Mouse (Mus musculus) layer of hippocampus, postnatal 14 days (tissue): ENCODE results near the gene Lypd9. TPM values are rescaled to one million over a fixed set of nuclear protein-coding genes. Genes with fewer than 3 reads are reported as not detected.
"Not testable (repeated sequence)": the region's sequence is repeated elsewhere in the genome, so short reads cannot be mapped to it uniquely, and the experiment has no call there.

Experiments
- DNase-seq, 2 experiments: peaks; one replicate each; pipeline ENCODE4 v3.0.0; 2021 to 2022; ENCODE audit warnings: low spot score in 2 of 2, mixed read lengths in 1 of 2
- long read RNA-seq, 2 experiments: library from polyadenylated mRNA; stranded (forward); transcript quantifications; one replicate each; pipeline ENCODE4 v2.0.0; 2021
- total RNA-seq, 2 experiments: library from RNA; stranded (reverse); gene quantifications; 2 replicates each; pipeline ENCODE4 v1.2.3; 2021

The Lypd9 gene
- not detected for total RNA-seq
- long read RNA-seq, experiment 1, result 0 reads
- long read RNA-seq, experiment 2, result 0 reads

DNA sequence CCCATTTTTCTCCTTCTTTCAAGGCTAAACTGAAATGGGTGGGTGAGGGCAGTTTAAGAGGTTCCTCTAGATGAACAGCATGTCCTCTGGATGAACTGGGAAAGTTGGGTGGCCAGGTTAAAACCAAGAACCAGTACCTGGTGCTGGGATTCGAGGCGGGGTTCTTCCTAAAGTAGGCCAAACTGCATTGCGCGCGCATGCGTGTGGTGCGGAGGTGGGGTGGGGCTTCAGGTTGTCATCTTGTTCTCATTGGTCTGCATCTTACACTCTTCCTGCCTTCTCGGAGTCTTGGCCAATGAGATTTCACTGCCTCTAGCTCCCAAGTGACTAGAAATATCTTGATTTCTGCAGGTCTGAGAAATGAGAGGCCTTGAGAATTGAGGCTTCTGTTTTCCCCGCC, at the start of gene Lypd9:
TSS of gene Lypd9 (minus strand) at position 165 of the 400 bp plus-strand sequence.
- DNase-seq, result no peak

DNA sequence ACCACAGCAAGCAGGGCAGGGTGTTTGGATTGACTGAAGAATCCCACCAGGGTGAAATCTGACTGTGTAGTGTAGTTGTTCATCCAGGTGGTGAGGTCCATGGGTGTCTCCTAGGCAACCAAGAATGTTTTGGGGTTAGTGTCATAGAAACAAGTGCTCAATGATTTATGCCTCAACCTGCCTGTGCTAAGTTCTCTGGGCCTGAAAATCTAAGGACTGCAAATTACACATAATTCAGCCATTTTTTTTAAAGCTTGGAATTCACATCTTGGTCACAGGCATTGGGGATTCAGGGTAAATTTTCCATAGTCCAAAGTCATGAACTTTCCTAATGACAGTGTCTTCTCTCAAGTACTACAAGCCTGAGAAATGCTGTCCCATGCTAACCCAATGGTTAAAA, 49.7 kb upstream of the Lypd9 start, which contains the start of gene Olfr331:
TSS of gene Olfr331 (minus strand) at position 101 of the 400 bp plus-strand sequence.
- not testable (repeated sequence) for DNase-seq

DNA sequence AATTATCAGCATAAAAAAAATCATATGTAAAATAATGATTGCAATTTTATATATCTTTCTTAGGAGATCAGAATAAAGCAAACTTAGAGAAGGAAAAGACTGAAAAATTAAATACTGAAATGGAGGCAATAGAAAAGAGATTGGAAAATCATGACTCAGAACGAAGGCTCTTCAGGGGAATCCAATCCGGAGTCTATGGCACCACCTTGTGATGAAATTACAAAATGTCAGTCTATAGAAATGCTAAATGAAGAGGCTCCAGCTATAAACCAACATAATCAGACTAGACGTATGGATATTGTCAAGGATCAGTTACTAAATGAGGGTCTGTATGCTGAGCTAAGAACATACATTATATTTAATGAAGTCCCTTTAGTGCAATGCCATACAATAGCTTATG, 46.6 kb upstream of the Lypd9 start:
- peak in 1 of 2 experiments; percentile 35 for DNase-seq

DNA sequence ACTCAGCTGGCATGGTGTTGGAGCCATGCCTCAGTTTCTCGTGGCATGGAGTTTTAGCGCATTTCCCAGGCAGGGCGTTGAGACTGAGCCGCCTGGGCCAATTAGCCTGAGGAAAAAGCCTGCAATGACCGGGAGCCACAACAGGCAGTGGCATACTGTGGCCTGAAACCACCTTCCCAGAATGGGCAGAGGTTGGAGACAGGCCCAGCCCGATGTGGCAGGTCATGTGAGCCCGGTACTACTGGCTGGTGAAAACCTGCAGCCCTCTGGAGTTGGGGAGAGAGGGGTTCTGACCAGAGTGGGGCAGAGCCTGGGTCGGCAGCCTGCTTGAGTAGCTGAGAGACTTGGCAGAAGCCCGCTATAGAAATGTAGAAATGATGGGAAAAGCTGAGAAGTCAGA, 46.0 kb upstream of the Lypd9 start:
- DNase-seq, result no peak

DNA sequence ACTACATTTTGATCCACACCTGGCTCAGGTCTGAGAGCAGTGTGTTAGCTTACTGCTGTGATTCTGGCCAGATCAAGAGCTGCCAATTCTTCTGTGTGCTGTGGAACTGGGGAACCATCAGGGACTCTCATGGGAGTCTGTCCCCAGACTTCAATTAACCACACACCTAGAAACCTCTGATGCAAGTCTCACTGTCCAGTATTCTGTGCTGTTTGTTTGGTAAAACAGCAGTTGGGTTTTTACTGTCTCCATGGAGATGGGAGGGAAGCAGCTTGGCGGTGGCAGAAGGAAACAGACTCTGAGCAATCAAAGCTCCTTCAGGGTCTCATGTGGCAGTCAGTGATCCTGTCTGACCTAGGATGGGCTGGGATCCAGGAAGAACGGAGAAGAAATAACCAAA, 39.7 kb upstream of the Lypd9 start, which contains the start of gene Olfr332:
TSS of gene Olfr332 (minus strand) at position 101 of the 400 bp plus-strand sequence.
- no peak for DNase-seq

DNA sequence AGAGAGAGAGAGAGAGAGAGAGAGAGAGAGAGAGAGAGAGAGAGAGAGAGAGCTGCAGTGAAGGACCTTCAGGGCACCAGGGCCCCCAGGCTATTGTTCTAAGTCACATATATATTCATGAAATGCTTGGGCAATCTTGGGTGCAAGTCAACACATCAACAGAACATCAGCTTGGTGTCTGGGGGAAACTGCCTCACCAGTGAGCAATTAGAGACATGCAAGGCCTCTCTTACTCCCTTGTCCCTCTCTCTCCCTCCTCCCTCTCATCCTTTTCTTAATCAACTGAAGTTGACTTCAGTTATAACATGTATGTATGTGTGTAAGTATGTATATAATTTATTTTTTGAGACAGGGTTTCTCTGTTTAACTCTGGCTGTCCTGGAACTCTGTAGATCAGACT, 9.4 kb upstream of the Lypd9 start, which contains the start of gene Olfr30:
TSS of gene Olfr30 (minus strand) at position 101 of the 400 bp plus-strand sequence.
- DNase-seq, result no peak

DNA sequence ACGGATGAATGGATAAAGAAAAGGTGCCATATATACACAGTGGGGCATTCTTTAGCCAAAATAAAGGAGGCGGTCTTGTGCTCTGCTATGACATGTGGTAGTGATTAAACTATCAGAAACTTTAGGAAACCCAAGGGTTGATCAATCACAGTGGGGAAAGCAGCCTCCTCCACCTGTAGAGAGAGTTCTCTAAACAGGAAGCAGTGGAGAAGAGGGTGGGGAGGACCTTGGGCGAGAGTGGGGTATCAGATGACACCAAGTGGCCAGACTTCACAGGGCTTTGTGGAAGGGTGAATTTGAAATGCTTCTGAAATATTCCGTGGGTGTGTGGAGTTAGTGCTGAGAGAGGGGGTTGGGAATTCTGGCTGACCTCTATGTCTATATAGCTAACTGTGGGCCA, 869 bp upstream of the Lypd9 start:
- DNase-seq, result no peak

DNA sequence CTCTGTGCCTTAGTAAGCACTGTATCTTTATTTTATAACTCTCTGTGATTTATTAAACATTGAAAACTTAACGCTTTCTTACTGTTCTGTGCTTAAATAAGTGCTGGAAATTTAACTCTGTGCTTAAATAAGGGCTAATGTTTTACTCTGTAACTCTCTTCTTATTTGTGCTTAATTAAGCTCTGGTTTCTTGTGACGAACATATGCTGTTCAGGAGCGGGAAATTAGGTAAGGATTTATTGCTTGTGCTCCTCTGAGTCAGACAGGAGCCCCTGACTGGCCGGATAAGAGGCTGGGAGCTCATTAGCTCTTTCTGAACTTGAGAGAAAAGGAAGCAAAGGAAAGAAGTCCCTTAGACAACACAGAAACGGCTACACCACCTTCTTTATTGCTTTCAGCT, 14.9 kb downstream of the Lypd9 start:
- no peak for DNase-seq

DNA sequence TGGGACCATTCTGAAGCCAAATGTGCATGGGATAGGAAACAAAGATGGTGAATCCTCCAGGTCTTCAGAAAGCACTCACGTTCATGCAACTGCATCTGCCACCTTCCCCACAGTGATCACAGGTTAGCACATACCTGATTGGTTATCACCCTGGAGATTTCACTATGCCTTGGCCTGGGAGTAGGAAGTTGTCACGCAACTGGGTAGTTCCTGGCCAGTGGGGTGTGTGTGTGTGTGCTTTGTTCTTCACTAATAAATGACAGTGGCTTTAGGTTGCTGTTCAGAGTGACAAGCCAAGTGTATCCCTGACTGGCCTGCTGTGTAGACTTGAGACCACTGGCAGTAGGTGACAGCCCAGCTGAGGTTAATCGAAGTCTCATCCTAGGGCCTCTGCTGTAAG, 20.5 kb downstream of the Lypd9 start, which contains the start of gene Gm12253:
TSS of gene Gm12253 (plus strand) at position 301 of the 400 bp plus-strand sequence.
- no peak for DNase-seq

DNA sequence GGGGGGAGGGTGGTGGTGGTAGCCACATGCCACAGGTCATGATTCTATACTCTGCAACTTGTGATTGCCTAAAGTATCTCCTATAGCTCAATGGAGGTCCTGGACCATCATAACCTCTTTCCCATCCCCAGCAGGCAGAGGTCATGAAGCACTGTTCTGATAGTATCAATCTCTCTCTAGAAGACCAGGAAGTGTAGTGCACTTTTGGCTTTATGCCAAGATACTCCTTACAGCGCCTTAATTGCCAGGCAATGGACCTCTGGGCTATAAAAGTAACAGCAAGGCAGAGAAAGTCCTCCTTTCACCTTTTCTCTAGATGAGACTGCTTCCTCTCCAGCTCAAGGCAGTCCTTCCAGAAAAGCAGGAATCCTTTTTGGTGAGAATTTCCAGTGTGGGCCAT, 31.9 kb downstream of the Lypd9 start, which contains the start of gene 1810065E05Rik:
TSS of gene 1810065E05Rik (plus strand) at position 297 of the 400 bp plus-strand sequence.
- DNase-seq, result no peak

DNA sequence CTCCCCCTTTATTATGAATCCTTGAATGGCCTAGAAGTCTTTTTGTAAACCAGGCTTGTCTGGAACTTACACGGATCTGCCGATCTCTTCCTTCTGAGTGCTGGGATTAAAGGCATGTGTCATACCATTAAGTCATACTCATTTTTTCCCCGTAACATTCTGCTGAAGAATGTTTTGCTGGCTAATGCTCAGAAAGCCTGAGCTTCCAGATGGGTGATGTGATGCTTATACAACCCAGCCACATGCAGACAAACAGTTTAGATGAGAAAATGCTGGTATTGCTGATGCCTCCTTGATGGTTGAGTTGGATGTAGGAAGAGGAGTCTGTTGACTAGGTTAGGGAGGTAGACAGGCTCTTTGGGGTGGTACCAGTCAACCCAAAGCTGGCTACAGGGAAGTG, 34.4 kb downstream of the Lypd9 start:
- peak in 1 of 2 experiments; percentile 12 for DNase-seq

DNA sequence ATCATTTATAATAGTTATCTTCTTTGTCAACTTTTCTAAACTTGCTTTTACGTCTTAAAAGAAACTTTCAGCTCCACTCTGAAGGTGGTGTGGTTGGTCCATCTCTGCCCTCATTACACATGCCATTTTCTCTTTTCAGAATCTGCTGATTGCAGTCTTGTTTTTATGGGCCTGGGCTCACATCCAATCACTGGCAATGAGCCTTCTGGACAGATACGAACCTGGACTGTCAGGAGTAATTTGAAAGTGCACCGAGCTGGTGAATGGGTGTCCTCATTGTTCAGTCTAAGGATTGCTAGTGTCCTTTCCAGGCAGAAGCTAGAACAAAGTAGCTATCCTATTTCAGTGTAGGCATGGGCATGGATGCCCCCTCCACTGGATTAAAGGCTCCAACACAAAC, 44.7 kb downstream of the Lypd9 start:
- no peak for DNase-seq

DNA sequence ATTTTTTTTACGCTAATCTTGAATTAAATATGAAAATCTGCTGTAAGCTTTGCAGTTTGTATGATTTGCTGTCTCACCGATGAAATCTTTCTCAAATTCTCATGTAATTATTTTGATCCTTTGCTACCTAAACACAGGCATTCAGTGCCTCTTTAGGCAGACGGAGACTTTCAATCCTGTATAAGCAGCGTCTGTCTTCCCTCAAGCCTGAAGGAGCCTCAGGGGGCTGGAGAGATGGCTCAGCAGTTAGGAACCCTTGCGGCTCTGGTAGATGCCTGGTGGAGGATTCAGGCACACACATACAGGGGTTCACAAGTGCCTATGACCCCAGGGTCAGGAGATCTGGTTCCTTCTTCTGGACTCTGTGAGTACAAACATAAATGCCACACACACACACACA, 52.1 kb downstream of the Lypd9 start:
- DNase-seq, result no peak

DNA sequence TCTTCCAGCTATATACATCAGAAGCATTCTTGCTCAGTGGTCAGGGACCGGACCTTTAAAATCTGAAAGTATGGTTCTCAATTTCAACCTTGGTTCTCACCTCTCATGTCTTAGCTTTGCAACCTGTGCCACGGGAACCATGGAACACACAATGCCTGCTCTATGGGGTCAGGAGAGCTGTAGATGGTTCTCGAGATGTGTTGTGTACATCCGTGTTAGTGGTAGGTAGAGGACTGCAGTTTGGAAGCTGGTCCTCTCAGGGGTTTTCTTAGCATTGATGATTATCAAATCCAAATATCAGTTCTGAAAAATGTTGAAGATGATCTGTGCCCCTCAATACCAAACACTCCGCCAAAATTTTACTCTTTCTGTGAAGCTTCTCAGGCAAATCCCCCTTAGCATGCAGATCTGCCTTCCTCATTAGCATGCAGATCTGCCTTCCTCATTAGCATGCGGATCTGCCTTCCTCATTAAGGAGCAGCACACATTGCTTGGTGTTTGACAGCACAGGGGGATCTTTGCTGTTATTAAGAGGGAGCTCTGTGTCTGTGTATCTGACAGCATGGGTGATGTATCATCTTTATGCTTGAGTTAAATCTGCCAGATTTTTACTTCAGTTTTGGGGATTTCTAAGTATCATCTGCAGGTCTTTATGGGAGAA, 52.6 kb downstream of the Lypd9 start:
- peak in 1 of 2 experiments; percentile 21 for DNase-seq

Other genes with a start within 250 kb of the Lypd9 start
- not detected for gene 4930438A08Rik, start 178.1 kb downstream of the Lypd9 start, total RNA-seq
- 10 to 100 TPM; 20.1 to 20.2 TPM for gene Zfp692, start 145.9 kb downstream of the Lypd9 start, total RNA-seq
- 10 to 100 TPM; 47.7 to 52.0 TPM for gene Zfp672, start 122.6 kb downstream of the Lypd9 start, total RNA-seq
- 10 to 100 TPM; 67.1 to 69.3 TPM for gene Sh3bp5l, start 122.2 kb downstream of the Lypd9 start, total RNA-seq
- under 1 TPM in 1 of 2 experiments, not detected in 1; 0.37 TPM for gene Lypd8, start 73.9 kb downstream of the Lypd9 start, total RNA-seq
- not detected for gene 1810065E05Rik, start 31.8 kb downstream of the Lypd9 start, total RNA-seq
- gene Gm12253, start 20.4 kb downstream of the Lypd9 start, total RNA-seq, result not detected
- gene Olfr30, start 9.3 kb upstream of the Lypd9 start, total RNA-seq, result not detected
- not detected for gene Olfr332, start 39.6 kb upstream of the Lypd9 start, total RNA-seq
- not detected for gene Olfr331, start 49.6 kb upstream of the Lypd9 start, total RNA-seq
- not detected for gene Olfr330, start 81.9 kb upstream of the Lypd9 start, total RNA-seq
- not detected for gene Olfr329-ps, start 93.5 kb upstream of the Lypd9 start, total RNA-seq
- gene Olfr328, start 102.7 kb upstream of the Lypd9 start, total RNA-seq, result under 1 TPM in 1 of 2 experiments, not detected in 1; 0.18 TPM
- gene Olfr224, start 117.6 kb upstream of the Lypd9 start, total RNA-seq, result not detected
- gene Olfr325, start 124.8 kb upstream of the Lypd9 start, total RNA-seq, result not detected
- gene Olfr324, start 142.2 kb upstream of the Lypd9 start, total RNA-seq, result not detected
- gene 2210407C18Rik, start 163.2 kb upstream of the Lypd9 start, total RNA-seq, result not detected
- not detected for gene Olfr323, start 177.6 kb upstream of the Lypd9 start, total RNA-seq
- gene Trim58, start 187.5 kb upstream of the Lypd9 start, total RNA-seq, result not detected
- gene Olfr322, start 205.9 kb upstream of the Lypd9 start, total RNA-seq, result not detected
- gene Olfr320, start 228.2 kb upstream of the Lypd9 start, total RNA-seq, result not detected
- not detected for gene Olfr319, start 246.2 kb upstream of the Lypd9 start, total RNA-seq